Mouse (Mus musculus): ENCODE data around the gene Mfsd8. TPM values are rescaled to one million over a fixed set of nuclear protein-coding genes. Genes with fewer than 3 reads are reported as not detected.

Mfsd8 gene
- total and polyA plus RNA-seq, 2 experiments from 2014 or later = 14.0 to 21.6 TPM

DNA sequence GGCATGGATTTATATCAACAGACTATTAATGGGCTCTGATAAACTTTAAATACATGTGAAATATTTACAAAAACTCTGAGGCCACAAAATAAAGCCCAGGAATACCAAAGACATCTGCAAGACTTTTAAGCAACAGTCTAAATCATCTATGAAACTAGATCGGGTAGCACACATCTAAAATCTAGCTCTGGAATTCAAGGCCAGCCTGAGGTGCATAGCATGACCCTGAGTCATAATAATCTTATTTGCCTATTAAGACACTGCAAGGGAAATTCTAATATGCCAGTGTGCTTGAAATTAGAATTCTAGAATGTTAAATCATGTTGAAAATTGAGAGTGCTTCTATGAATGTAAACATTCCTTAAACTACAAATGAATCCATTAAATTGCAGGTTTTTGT, 48.6 kb downstream of the Mfsd8 start:
- H3K4me1 ChIP-seq (ENCODE audit: insufficient read depth) = peaks cover 11% of the 10 kb centered on the region; the same call in 1 of the 2 replicates
- no peak overlapping the region for H3K27ac ChIP-seq (ENCODE audit: low read depth, low read length)
- TF ChIP-seq CTCF (IDR thresholded peaks at IDR 0.05; ENCODE audit: low read depth) = no peak
- H3K9me3 ChIP-seq (ENCODE audit: low read length) = no peaks in the 10 kb centered on the region
- H3K27me3 ChIP-seq (ENCODE audit: insufficient read depth, low read length) = no peaks in the 10 kb centered on the region
- 85% methylated on average over 1 of the region's 1 CpGs for WGBS
- DNase-seq (no peak), ATAC-seq (no peak)
- H3K4me2 ChIP-seq (ENCODE audit: low read depth) = no peak overlapping the region
- H3K9ac ChIP-seq = no peak overlapping the region
- no peaks in the 10 kb centered on the region; the same call in 1 of the 2 replicates for H3K36me3 ChIP-seq (ENCODE audit: insufficient read depth)
- no peak overlapping the region for H3K4me3 ChIP-seq (ENCODE audit: low read depth, low read length)

GRCm38 (mm10) chr3:40793783-40794182, 52.9 kb downstream of the Mfsd8 start:
- Histone ChIP-seq H3K27ac (ENCODE audit: low read depth, low read length) (no peak overlapping the region), H3K9ac (no peak overlapping the region), H3K27me3 (ENCODE audit: insufficient read depth, low read length) (no peaks in the 10 kb centered on the region), H3K36me3 (ENCODE audit: insufficient read depth) (peaks cover 15% of the 10 kb centered on the region), H3K4me1 (ENCODE audit: insufficient read depth) (no peaks in the 10 kb centered on the region), H3K4me2 (ENCODE audit: low read depth) (no peak overlapping the region), H3K4me3 (ENCODE audit: low read depth, low read length) (no peak overlapping the region), H3K9me3 (ENCODE audit: low read length) (no peaks in the 10 kb centered on the region)
- DNase-seq (no peak), ATAC-seq (no peak)
- WGBS = 88% methylated on average over 2 of the region's 2 CpGs
- no peak for TF ChIP-seq CTCF (IDR thresholded peaks at IDR 0.05; ENCODE audit: low read depth)

Other genes starting within 250 kb of the Mfsd8 start
- gene Slc25a31, start 138.0 kb downstream of the Mfsd8 start, total RNA-seq (2014; rRNA removed) = 0.05 and 0.08 TPM in 2 replicates
- 0.13 and 0.16 TPM in 2 replicates for gene Slc25a31, start 138.0 kb downstream of the Mfsd8 start, polyA plus RNA-seq (2015; fragmentation: Nextera tagmentation; extraction: Ambion mirVana)
- gene Hspa4l, start 102.4 kb downstream of the Mfsd8 start, total RNA-seq (2014; rRNA removed) = 24.9 and 31.0 TPM in 2 replicates
- gene Hspa4l, start 102.4 kb downstream of the Mfsd8 start, polyA plus RNA-seq (2015; fragmentation: Nextera tagmentation; extraction: Ambion mirVana) = 23.5 and 28.5 TPM in 2 replicates
- 11.9 and 12.9 TPM in 2 replicates for gene Plk4, start 46.9 kb downstream of the Mfsd8 start, total RNA-seq (2014; rRNA removed)
- 7.0 and 8.9 TPM in 2 replicates for gene Plk4, start 46.9 kb downstream of the Mfsd8 start, polyA plus RNA-seq (2015; fragmentation: Nextera tagmentation; extraction: Ambion mirVana)
- gene Abhd18, start 84 bp upstream of the Mfsd8 start, total RNA-seq (2014; rRNA removed) = 11.0 and 11.5 TPM in 2 replicates
- gene Abhd18, start 84 bp upstream of the Mfsd8 start, polyA plus RNA-seq (2015; fragmentation: Nextera tagmentation; extraction: Ambion mirVana) = 2.2 and 4.4 TPM in 2 replicates
- 0.52 TPM in 1 of 2 replicates, not detected in the other for gene 1700034I23Rik, start 55.7 kb upstream of the Mfsd8 start, total RNA-seq (2014; rRNA removed)
- gene 1700034I23Rik, start 55.7 kb upstream of the Mfsd8 start, polyA plus RNA-seq (2015; fragmentation: Nextera tagmentation; extraction: Ambion mirVana) = 0.10 and 0.17 TPM in 2 replicates
- 11.0 and 11.5 TPM in 2 replicates for gene Larp1b, start 102.9 kb upstream of the Mfsd8 start, total RNA-seq (2014; rRNA removed)
- gene Larp1b, start 102.9 kb upstream of the Mfsd8 start, polyA plus RNA-seq (2015; fragmentation: Nextera tagmentation; extraction: Ambion mirVana) = 2.0 and 2.9 TPM in 2 replicates
- gene Pgrmc2, start 236.2 kb upstream of the Mfsd8 start, total RNA-seq (2014; rRNA removed) = 36.6 and 39.1 TPM in 2 replicates
- 25.2 and 30.3 TPM in 2 replicates for gene Pgrmc2, start 236.2 kb upstream of the Mfsd8 start, polyA plus RNA-seq (2015; fragmentation: Nextera tagmentation; extraction: Ambion mirVana)

All from forebrain, postnatal 0 days (tissue).